Mouse (Mus musculus) heart, postnatal 0 days (tissue): ENCODE measurements at regions not wholly inside any gene's neighbourhood (a gene's known extent, or its start where the extent isn't known, plus 50 kb on each side); places are given as distances from the start of the nearest gene placed in this dataset.

Experiments
- ATAC-seq: fragments of 200-750 bp; cut with Nextera tagmentation; 2 replicates; pipeline ENCODE4 v1.8.0; 2017; ENCODE audit warnings: low read depth, moderate number of reproducible peaks, moderate library complexity; ENCODE audit not compliant: insufficient read depth
- DNase-seq: peaks from one replicate; pipeline ENCODE4 v3.0.0-alpha.2; 2016; ENCODE audit warnings: low spot score
- H3K27ac ChIP-seq: fragments of 300-500 bp; sonication (generic); 2 replicates; pipeline ENCODE4 v1.5.1; 2014; ENCODE audit warnings: low read depth, mild to moderate bottlenecking
- H3K27me3 ChIP-seq: fragments of 300-500 bp; sonication (generic); 2 replicates; pipeline ENCODE4 v1.6.1; 2014; ENCODE audit warnings: low read length, mixed read lengths; ENCODE audit not compliant: control insufficient read depth, insufficient read depth
- H3K36me3 ChIP-seq: fragments of 300-500 bp; sonication (generic); replicated peaks from 2 replicates; pipeline ENCODE4 v1.6.1; 2014; ENCODE audit warnings: low read length, mixed read lengths; ENCODE audit not compliant: control insufficient read depth, insufficient read depth
- H3K4me1 ChIP-seq: fragments of 300-500 bp; sonication (generic); 2 replicates; pipeline ENCODE4 v1.6.1; 2014; ENCODE audit warnings: antibody characterized with exemption; ENCODE audit not compliant: control insufficient read depth, insufficient read depth
- H3K4me2 ChIP-seq: fragments of 300-500 bp; sonication (generic); 2 replicates; pipeline ENCODE4 v1.6.1; 2014; ENCODE audit warnings: low read depth, mild to moderate bottlenecking, low read length, moderate library complexity
- H3K4me3 ChIP-seq: fragments of 300-500 bp; sonication (generic); 2 replicates; pipeline ENCODE4 v1.5.1; 2014; ENCODE audit warnings: low read depth, low read length
- H3K9ac ChIP-seq: fragments of 300-500 bp; sonication (generic); replicated peaks from 2 replicates; pipeline ENCODE4 v1.6.1; 2014; ENCODE audit warnings: low read depth, low read length, mixed read lengths
- H3K9me3 ChIP-seq: fragments of 300-500 bp; sonication (generic); replicated peaks from 2 replicates; pipeline ENCODE4 v1.6.1; 2016; ENCODE audit warnings: low read length; ENCODE audit not compliant: control insufficient read depth
- CTCF ChIP-seq: IDR thresholded peaks from 2 replicates; pipeline ENCODE4 v1.5.1; 2016; ENCODE audit warnings: antibody characterized with exemption, control low read depth, low read depth
- EP300 ChIP-seq: IDR thresholded peaks from 2 replicates; pipeline ENCODE4 v1.6.1; 2016; ENCODE audit warnings: antibody characterized with exemption, low read depth
- WGBS: fragments of 180-500 bp; shearing (Covaris S2); extraction: QIAGEN DNeasy Blood & Tissue Kit; methylation state at CpG from one replicate; pipeline ENCODE4 v1.1.7; 2014; 5-methylcytosine and 5-hydroxymethylcytosine counted together

GRCm38 (mm10) chr9:113162897-113163874 is 544.9 kb downstream of the Pdcd6ip start:
- DNase-seq (no peak), ATAC-seq (no peak)
- H3K27ac ChIP-seq, result no peak overlapping the region
- WGBS, result 80% methylated on average over 12 of the region's 12 CpGs
- no peak overlapping the region for H3K9ac ChIP-seq
- no peaks in the 10 kb centered on the region for H3K36me3 ChIP-seq
- H3K4me2 ChIP-seq, result no peak overlapping the region
- H3K9me3 ChIP-seq, result no peaks in the 10 kb centered on the region
- H3K4me3 ChIP-seq, result no peak overlapping the region
- H3K27me3 ChIP-seq, result no peaks in the 10 kb centered on the region
- H3K4me1 ChIP-seq, result no peaks in the 10 kb centered on the region
- TF ChIP-seq EP300 (no peak), CTCF (no peak)

- WGBS, result 91% methylated on average over 2 of the region's 2 CpGs
- H3K36me3 ChIP-seq, result no peaks in the 10 kb centered on the region
- H3K27ac ChIP-seq, result no peak overlapping the region
- TF ChIP-seq EP300, result no peak
- no peak for TF ChIP-seq CTCF
- DNase-seq (no peak), ATAC-seq (no peak)
- H3K9me3 ChIP-seq, result no peaks in the 10 kb centered on the region
- no peak overlapping the region for H3K4me3 ChIP-seq
- H3K9ac ChIP-seq, result no peak overlapping the region
- no peaks in the 10 kb centered on the region for H3K4me1 ChIP-seq
- H3K4me2 ChIP-seq, result no peak overlapping the region
- no peaks in the 10 kb centered on the region for H3K27me3 ChIP-seq
Observed at GRCm38 (mm10) chr9:113160011-113160410, 548.0 kb downstream of the Pdcd6ip start.

- Histone ChIP-seq H3K4me3 (no peak overlapping the region), H3K27ac (no peak overlapping the region), H3K27me3 (no peaks in the 10 kb centered on the region), H3K9me3 (no peaks in the 10 kb centered on the region), H3K9ac (no peak overlapping the region), H3K36me3 (no peaks in the 10 kb centered on the region), H3K4me2 (no peak overlapping the region), H3K4me1 (no peaks in the 10 kb centered on the region)
- TF ChIP-seq CTCF (no peak), EP300 (no peak)
- WGBS, result 70% methylated on average over 6 of the region's 6 CpGs
- no peak for ATAC-seq
- no peak for DNase-seq
Observed at GRCm38 (mm10) chr9:113158080-113158479, 550.0 kb downstream of the Pdcd6ip start.

- ATAC-seq, result no peak
- Histone ChIP-seq H3K36me3 (no peaks in the 10 kb centered on the region), H3K27ac (no peak overlapping the region), H3K4me3 (no peak overlapping the region), H3K9me3 (no peaks in the 10 kb centered on the region), H3K4me1 (no peaks in the 10 kb centered on the region), H3K27me3 (no peaks in the 10 kb centered on the region), H3K9ac (no peak overlapping the region), H3K4me2 (no peak overlapping the region)
- TF ChIP-seq EP300 (no peak), CTCF (no peak)
- WGBS, result 82% methylated on average over 17 of the region's 17 CpGs
- DNase-seq, result no peak
Observed at GRCm38 (mm10) chr9:113157474-113158076, 550.5 kb downstream of the Pdcd6ip start.

- H3K27me3 ChIP-seq, result no peaks in the 10 kb centered on the region
- H3K4me3 ChIP-seq, result no peak overlapping the region
- 52% methylated on average over 3 of the region's 3 CpGs for WGBS
- peaks cover 6% of the 10 kb centered on the region; the same call in 1 of the 2 replicates for H3K4me1 ChIP-seq
- H3K9me3 ChIP-seq, result no peaks in the 10 kb centered on the region
- ATAC-seq (no peak), DNase-seq (no peak)
- H3K36me3 ChIP-seq, result no peaks in the 10 kb centered on the region
- no peak overlapping the region for H3K4me2 ChIP-seq
- H3K27ac ChIP-seq, result no peak overlapping the region
- no peak; the same call in 1 of the 2 replicates for TF ChIP-seq CTCF
- no peak for TF ChIP-seq EP300
- no peak overlapping the region for H3K9ac ChIP-seq
Observed at GRCm38 (mm10) chr9:113156707-113157106, 551.4 kb downstream of the Pdcd6ip start.
